In genomic region chr8:104022691-104023509, GRCm38 (mm10) we compare ENCODE assay signal across 9 mouse cellular contexts.
A peak's percentile ranks its signal among the peaks of the same experiment; 100 is the strongest.
DNase-seq lines count a peak whose midpoint lies in the region; ATAC-seq and TF ChIP-seq lines count a peak whose summit lies in the region.
"Had no signal": no experiment of that assay in that cellular context is flagged by ENCODE, and none has a peak within 500 bp of the region (broad histone marks: within the 10 kb centered on the region; RNA-seq: fewer than 3 reads in every experiment).

No protein-coding gene starts in this region.

- no peak overlapping the region for H3K4me2 ChIP-seq in kidney, embryonic 15.5 days
- H3K4me2 ChIP-seq in heart, postnatal 0 days (ENCODE audit: low read depth, low read length) = no peak overlapping the region
- H3K4me2 ChIP-seq: neural tube, embryonic 13.5 days had no signal

- peak; percentile 12 for TF ChIP-seq POLR2A in embryonic fibroblast, embryonic 13.5 days (IDR thresholded peaks at IDR 0.05; ENCODE audit: low read depth, low read length)

- no peaks in the 10 kb centered on the region for H3K9me3 ChIP-seq in kidney, embryonic 15.5 days (replicated peaks)
- H3K9me3 ChIP-seq in heart, postnatal 0 days (replicated peaks; ENCODE audit: control insufficient read depth, low read length) = no peaks in the 10 kb centered on the region
- H3K9me3 ChIP-seq: neural tube, embryonic 13.5 days had no signal

- H3K4me1 ChIP-seq in kidney, embryonic 15.5 days = peaks cover 5% of the 10 kb centered on the region
- H3K4me1 ChIP-seq in embryonic fibroblast, embryonic 13.5 days (ENCODE audit: control insufficient read depth, insufficient read depth, low read length) = peaks cover 6% of the 10 kb centered on the region
- peaks cover 4% of the 10 kb centered on the region; the same call in 1 of the 2 replicates for H3K4me1 ChIP-seq in heart, postnatal 0 days (ENCODE audit: control insufficient read depth, insufficient read depth)

- H3K27me3 ChIP-seq in kidney, embryonic 15.5 days = no peaks in the 10 kb centered on the region
- H3K27me3 ChIP-seq in heart, postnatal 0 days (ENCODE audit: control insufficient read depth, insufficient read depth, low read length) = no peaks in the 10 kb centered on the region

- DNase-seq in kidney, adult 11 months = no peak
- DNase-seq in heart, postnatal 0 days (ENCODE audit: low spot score) = no peak
- DNase-seq in lung, postnatal 14 days = peak; percentile 41
- DNase-seq in thymus, postnatal 36 days = no peak
- no peak for DNase-seq in yolk sac, embryonic 10.5 days (ENCODE audit: low spot score)
- DNase-seq in B cell, adult 2 months = no peak

- H3K9ac ChIP-seq in kidney, embryonic 15.5 days = no peak overlapping the region
- no peak overlapping the region for H3K9ac ChIP-seq in heart, postnatal 0 days (replicated peaks; ENCODE audit: low read depth, low read length)
- H3K9ac ChIP-seq: neural tube, embryonic 13.5 days had no signal

- TF ChIP-seq CTCF in embryonic fibroblast, embryonic 13.5 days (IDR thresholded peaks at IDR 0.05; ENCODE audit: borderline replicate concordance, insufficient read depth, low read length) = no peak
- no peak for TF ChIP-seq CTCF in heart, postnatal 0 days (IDR thresholded peaks at IDR 0.05; ENCODE audit: low read depth)

- TF ChIP-seq EP300 in heart, postnatal 0 days (IDR thresholded peaks at IDR 0.05; ENCODE audit: low read depth) = no peak

- peak overlapping the region; percentile 74 for H3K27ac ChIP-seq in kidney, embryonic 15.5 days
- H3K27ac ChIP-seq in embryonic fibroblast, embryonic 13.5 days (ENCODE audit: insufficient read depth, low read length) = peak overlapping the region; percentile 100
- no peak overlapping the region; the same call in 1 of the 2 replicates for H3K27ac ChIP-seq in heart, postnatal 0 days (ENCODE audit: low read depth)
- H3K27ac ChIP-seq: neural tube, embryonic 13.5 days had no signal

- ATAC-seq in kidney, embryonic 15.5 days (replicated peaks; ENCODE audit: low FRiP score) = peak; percentile 29; the same call in 1 of the 2 replicates
- peak; percentile 51 for ATAC-seq in heart, postnatal 0 days (ENCODE audit: insufficient read depth, low read depth)

- 55% methylated on average over 9 of the region's 9 CpGs for WGBS in kidney, embryonic 15.5 days
- WGBS in heart, postnatal 0 days = 39% methylated on average over 9 of the region's 9 CpGs

- no peak overlapping the region for H3K4me3 ChIP-seq in kidney, embryonic 15.5 days (replicated peaks)
- no peak overlapping the region for H3K4me3 ChIP-seq in embryonic fibroblast, embryonic 13.5 days (ENCODE audit: insufficient read depth, low read length)
- no peak overlapping the region for H3K4me3 ChIP-seq in heart, postnatal 0 days (ENCODE audit: low read depth, low read length)
- H3K4me3 ChIP-seq: neural tube, embryonic 13.5 days had no signal

- H3K36me3 ChIP-seq in kidney, embryonic 15.5 days = no peaks in the 10 kb centered on the region
- H3K36me3 ChIP-seq in heart, postnatal 0 days (replicated peaks; ENCODE audit: control insufficient read depth, insufficient read depth, low read length) = no peaks in the 10 kb centered on the region
- H3K36me3 ChIP-seq: neural tube, embryonic 13.5 days had no signal
